Mouse (Mus musculus): ENCODE measurements around the gene Zfp626. TPM values are rescaled to one million over a fixed set of nuclear protein-coding genes. Genes with fewer than 3 reads are reported as not detected.
"Not testable (repeated sequence)": the region's sequence is repeated elsewhere in the genome, so short reads cannot be mapped to it uniquely, and the experiment has no call there.

The Zfp626 gene
- polyA plus RNA-seq, 1 experiment from 2014 or later = 1.8 TPM

- H3K9ac ChIP-seq (ENCODE audit: low read length) = no peak overlapping the region
- ATAC-seq (replicated peaks; ENCODE audit: low FRiP score, low TSS enrichment, low read depth) = no peak
- 0 out of 2 replicates have a peak, but pooled peaks cover 3% of the 10 kb centered on the region for H3K4me1 ChIP-seq (replicated peaks; ENCODE audit: control insufficient read depth, insufficient read depth, low read length)
- H3K36me3 ChIP-seq (ENCODE audit: control insufficient read depth, insufficient read depth, low read length) = peaks cover 9% of the 10 kb centered on the region; the same call in 1 of the 2 replicates
- 89% methylated on average over 6 of the region's 6 CpGs for WGBS
- no peak overlapping the region for H3K27ac ChIP-seq (ENCODE audit: low read depth)
- DNase-seq (ENCODE audit: low spot score) = no peak
- H3K4me2 ChIP-seq (ENCODE audit: low read length) = no peak overlapping the region
- H3K27me3 ChIP-seq (replicated peaks; ENCODE audit: control insufficient read depth, insufficient read depth, low read length) = no peaks in the 10 kb centered on the region
- no peaks in the 10 kb centered on the region for H3K9me3 ChIP-seq (ENCODE audit: control insufficient read depth, low read length)
- no peak overlapping the region for H3K4me3 ChIP-seq (ENCODE audit: low read depth, low read length)
These were observed 33.1 kb downstream of the Zfp626 start for GRCm38 (mm10) chr7:27840104-27840503.

DNA sequence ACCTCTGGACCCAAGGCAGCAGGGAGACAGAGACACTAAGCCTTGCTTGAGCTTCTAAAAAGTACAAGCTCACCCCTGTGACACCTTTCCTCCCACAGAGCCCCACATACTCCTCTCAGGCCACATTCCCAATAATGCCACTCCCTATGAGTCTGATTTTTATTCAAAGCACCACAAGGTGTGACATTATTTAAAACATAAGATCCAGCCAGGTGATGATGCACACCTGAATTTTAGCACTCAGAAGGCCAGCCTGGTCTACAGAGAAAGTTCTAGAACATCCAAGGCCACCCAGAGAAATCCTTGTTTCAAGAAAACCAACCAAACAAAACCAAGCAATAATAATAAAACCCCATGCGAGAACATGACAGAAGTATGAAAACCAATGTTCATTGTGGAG lies 50.2 kb downstream of the Zfp626 start, which contains the start of gene Zfp607a:
TSS of gene Zfp607a (plus strand) at position 301 of the 400 bp plus-strand sequence.
- peaks cover 7% of the 10 kb centered on the region for H3K36me3 ChIP-seq (ENCODE audit: control insufficient read depth, insufficient read depth, low read length)
- no peak within 1 kb of the TSS for H3K9ac ChIP-seq (ENCODE audit: low read length)
- no peaks in the 10 kb centered on the region for H3K27me3 ChIP-seq (replicated peaks; ENCODE audit: control insufficient read depth, insufficient read depth, low read length)
- no peaks in the 10 kb centered on the region for H3K9me3 ChIP-seq (ENCODE audit: control insufficient read depth, low read length)
- peaks cover 12% of the 10 kb centered on the region for H3K4me1 ChIP-seq (replicated peaks; ENCODE audit: control insufficient read depth, insufficient read depth, low read length)
- ATAC-seq (replicated peaks; ENCODE audit: low FRiP score, low TSS enrichment, low read depth) = no peak
- H3K4me3 ChIP-seq (ENCODE audit: low read depth, low read length) = no peak within 1 kb of the TSS
- no peak within 1 kb of the TSS for H3K4me2 ChIP-seq (ENCODE audit: low read length)
- WGBS = 95% methylated on average over 1 of the region's 1 CpGs
- DNase-seq (ENCODE audit: low spot score) = no peak
- no peak within 1 kb of the TSS for H3K27ac ChIP-seq (ENCODE audit: low read depth)

DNA sequence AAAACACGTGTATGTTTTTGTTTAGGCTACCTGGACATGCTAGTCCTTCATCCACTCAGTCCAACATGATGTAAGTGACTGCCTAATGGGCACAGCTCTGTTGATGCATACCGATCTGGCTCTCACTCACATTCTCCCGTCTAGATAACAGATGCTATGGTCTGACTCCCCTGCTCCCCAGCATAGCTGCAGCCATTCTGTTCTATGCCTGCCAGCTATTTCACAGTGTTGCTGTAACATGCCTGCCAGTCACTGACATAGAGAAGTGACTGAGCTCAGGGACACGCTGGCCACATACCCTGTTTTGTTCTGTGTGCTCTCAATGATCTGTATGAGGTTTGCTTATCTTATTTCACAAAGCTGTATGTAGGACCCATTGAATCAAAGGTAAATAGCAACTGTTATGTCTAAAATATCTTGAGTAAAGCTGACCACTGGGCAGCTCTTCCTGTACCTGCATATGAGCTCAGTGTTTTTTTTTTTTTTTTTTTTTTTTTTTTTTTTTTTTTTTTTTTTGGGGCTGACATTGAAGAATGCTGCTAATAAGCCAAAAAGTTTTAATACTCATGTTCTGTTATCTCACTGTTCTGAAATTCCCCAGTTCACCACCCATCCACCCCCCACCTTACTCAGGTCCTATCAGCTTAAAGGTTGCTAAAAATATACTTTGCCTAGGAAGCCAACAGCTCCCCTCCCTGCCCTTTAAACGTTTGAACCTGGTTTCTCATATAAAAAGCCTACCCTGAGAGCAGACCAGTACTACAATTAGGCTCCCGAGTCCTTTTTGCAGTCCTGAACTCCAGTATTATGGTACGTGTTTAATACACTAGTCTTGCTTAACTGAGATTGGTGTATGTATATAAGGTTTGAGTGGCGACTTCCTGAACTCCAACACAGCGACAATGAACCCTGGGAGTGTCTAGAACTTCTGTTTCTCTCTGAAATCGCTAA lies 52.6 kb downstream of the Zfp626 start:
- peaks cover 12% of the 10 kb centered on the region for H3K4me1 ChIP-seq (replicated peaks; ENCODE audit: control insufficient read depth, insufficient read depth, low read length)
- peak overlapping the region; percentile 69 for H3K9ac ChIP-seq (ENCODE audit: low read length)
- DNase-seq (ENCODE audit: low spot score) (no peak), ATAC-seq (replicated peaks; ENCODE audit: low FRiP score, low TSS enrichment, low read depth) (peak; percentile 2; the same call in 1 of the 2 replicates)
- WGBS = 21% methylated on average over 10 of the region's 10 CpGs
- no peaks in the 10 kb centered on the region for H3K9me3 ChIP-seq (ENCODE audit: control insufficient read depth, low read length)
- H3K36me3 ChIP-seq (ENCODE audit: control insufficient read depth, insufficient read depth, low read length) = peaks cover 9% of the 10 kb centered on the region
- peak overlapping the region; percentile 68 for H3K4me3 ChIP-seq (ENCODE audit: low read depth, low read length)
- H3K4me2 ChIP-seq (ENCODE audit: low read length) = peak overlapping the region; percentile 73
- peak overlapping the region; percentile 87 for H3K27ac ChIP-seq (ENCODE audit: low read depth)
- no peaks in the 10 kb centered on the region for H3K27me3 ChIP-seq (replicated peaks; ENCODE audit: control insufficient read depth, insufficient read depth, low read length)

GRCm38 (mm10) chr7:27860396-27861235 lies 53.6 kb downstream of the Zfp626 start:
- H3K9ac ChIP-seq (ENCODE audit: low read length) = peak overlapping the region; percentile 69
- H3K4me2 ChIP-seq (ENCODE audit: low read length) = peak overlapping the region; percentile 73
- peak overlapping the region; percentile 87 for H3K27ac ChIP-seq (ENCODE audit: low read depth)
- no peaks in the 10 kb centered on the region for H3K9me3 ChIP-seq (ENCODE audit: control insufficient read depth, low read length)
- under 1% methylated on average over 22 of the region's 22 CpGs for WGBS
- peak overlapping the region; percentile 68 for H3K4me3 ChIP-seq (ENCODE audit: low read depth, low read length)
- peak; percentile 95 for ATAC-seq (replicated peaks; ENCODE audit: low FRiP score, low TSS enrichment, low read depth)
- H3K4me1 ChIP-seq (replicated peaks; ENCODE audit: control insufficient read depth, insufficient read depth, low read length) = peaks cover 12% of the 10 kb centered on the region
- peaks cover 13% of the 10 kb centered on the region for H3K36me3 ChIP-seq (ENCODE audit: control insufficient read depth, insufficient read depth, low read length)
- H3K27me3 ChIP-seq (replicated peaks; ENCODE audit: control insufficient read depth, insufficient read depth, low read length) = no peaks in the 10 kb centered on the region
- DNase-seq (ENCODE audit: low spot score) = peak; percentile 86

DNA sequence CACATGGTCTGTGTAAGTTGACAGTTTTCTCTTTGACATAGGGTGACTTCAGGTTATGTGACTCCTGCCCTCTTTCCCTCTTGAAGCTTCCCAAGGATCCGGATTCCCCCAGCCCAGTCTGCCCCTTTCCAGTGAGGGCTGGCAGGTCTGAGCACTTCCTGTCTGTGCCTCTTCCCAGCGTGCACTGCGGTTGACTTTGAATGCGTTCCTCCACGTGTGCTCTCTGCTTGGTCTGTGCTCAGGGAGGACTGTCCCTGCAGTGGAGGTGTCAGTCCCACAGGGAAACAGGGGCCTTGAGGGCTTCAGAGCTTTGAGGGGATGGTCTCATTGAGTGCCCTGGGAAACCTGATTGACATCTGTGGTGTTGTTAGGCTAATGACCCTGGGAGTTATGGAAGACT lies 55.6 kb downstream of the Zfp626 start:
- Histone ChIP-seq H3K36me3 (ENCODE audit: control insufficient read depth, insufficient read depth, low read length) (peaks cover 31% of the 10 kb centered on the region), H3K4me1 (replicated peaks; ENCODE audit: control insufficient read depth, insufficient read depth, low read length) (peaks cover 12% of the 10 kb centered on the region)
- not testable (repeated sequence) for H3K4me2 ChIP-seq (ENCODE audit: low read length); H3K4me3 ChIP-seq (ENCODE audit: low read depth, low read length); H3K9ac ChIP-seq (ENCODE audit: low read length); H3K9me3 ChIP-seq (ENCODE audit: control insufficient read depth, low read length); H3K27ac ChIP-seq (ENCODE audit: low read depth); ATAC-seq (replicated peaks; ENCODE audit: low FRiP score, low TSS enrichment, low read depth); DNase-seq (ENCODE audit: low spot score); H3K27me3 ChIP-seq (replicated peaks; ENCODE audit: control insufficient read depth, insufficient read depth, low read length)
- WGBS = 83% methylated on average over 5 of the region's 5 CpGs

Other genes starting within 250 kb of the Zfp626 start
- gene Akt2, start 215.6 kb upstream of the Zfp626 start, polyA plus RNA-seq (2014; fragmentation: Nextera tagmentation; extraction: Ambion mirVana) = 83.4 and 90.5 TPM in 2 replicates
- gene Ttc9b, start 153.3 kb upstream of the Zfp626 start, polyA plus RNA-seq (2014; fragmentation: Nextera tagmentation; extraction: Ambion mirVana) = 3.2 and 3.3 TPM in 2 replicates
- gene Map3k10, start 132.6 kb upstream of the Zfp626 start, polyA plus RNA-seq (2014; fragmentation: Nextera tagmentation; extraction: Ambion mirVana) = 6.3 and 7.0 TPM in 2 replicates
- 2.5 and 3.4 TPM in 2 replicates for gene Zfp607b, start 117.9 kb upstream of the Zfp626 start, polyA plus RNA-seq (2014; fragmentation: Nextera tagmentation; extraction: Ambion mirVana)
- gene Zfp60, start 75.8 kb upstream of the Zfp626 start, polyA plus RNA-seq (2014; fragmentation: Nextera tagmentation; extraction: Ambion mirVana) = 28.5 and 32.2 TPM in 2 replicates
- gene Zfp59, start 31.4 kb downstream of the Zfp626 start, polyA plus RNA-seq (2014; fragmentation: Nextera tagmentation; extraction: Ambion mirVana) = 7.4 and 10.4 TPM in 2 replicates
- 4.3 and 5.0 TPM in 2 replicates for gene Zfp607a, start 50.3 kb downstream of the Zfp626 start, polyA plus RNA-seq (2014; fragmentation: Nextera tagmentation; extraction: Ambion mirVana)
- 7.2 and 9.5 TPM in 2 replicates for gene Zfp974, start 122.3 kb downstream of the Zfp626 start, polyA plus RNA-seq (2014; fragmentation: Nextera tagmentation; extraction: Ambion mirVana)
- 16.8 and 18.7 TPM in 2 replicates for gene Zfp780b, start 172.0 kb downstream of the Zfp626 start, polyA plus RNA-seq (2014; fragmentation: Nextera tagmentation; extraction: Ambion mirVana)
- gene Zfp850, start 206.9 kb downstream of the Zfp626 start, polyA plus RNA-seq (2014; fragmentation: Nextera tagmentation; extraction: Ambion mirVana) = 5.9 and 6.7 TPM in 2 replicates
- 281 and 298 TPM in 2 replicates for gene Psmc4, start 242.9 kb downstream of the Zfp626 start, polyA plus RNA-seq (2014; fragmentation: Nextera tagmentation; extraction: Ambion mirVana)

Measured in intestine, embryonic 14.5 days (tissue).